Mouse (Mus musculus): ENCODE data around the gene Chst15.

Chst15 gene

GRCm38 (mm10) chr7:132226379-132227074 lies 90.5 kb downstream of the Chst15 start:
- peak; percentile 96 for DNase-seq (ENCODE audit: low spot score)

GRCm38 (mm10) chr7:132223452-132224141 lies 93.4 kb downstream of the Chst15 start:
- no peak for DNase-seq (ENCODE audit: low spot score)

DNA sequence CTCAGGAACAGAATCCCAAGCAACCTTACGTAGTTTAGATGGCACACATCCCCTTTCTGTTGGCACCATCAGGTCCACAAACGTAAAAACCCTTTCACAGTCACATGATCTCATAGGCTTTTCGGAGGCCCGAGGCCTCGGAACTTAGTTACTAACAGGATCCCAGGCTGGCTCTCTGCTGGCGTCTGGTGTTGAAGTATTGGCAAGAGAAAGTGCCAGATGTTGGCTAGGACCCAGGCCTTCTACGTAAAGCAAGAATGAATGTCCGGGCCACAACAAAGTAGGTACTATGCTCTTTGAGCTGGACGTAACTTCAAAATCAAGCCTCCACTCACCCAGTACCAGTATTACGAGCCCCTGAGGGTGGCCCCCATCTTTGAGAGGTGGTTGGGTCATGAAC lies 103.0 kb downstream of the Chst15 start:
- no peak for DNase-seq (ENCODE audit: low spot score)

DNA sequence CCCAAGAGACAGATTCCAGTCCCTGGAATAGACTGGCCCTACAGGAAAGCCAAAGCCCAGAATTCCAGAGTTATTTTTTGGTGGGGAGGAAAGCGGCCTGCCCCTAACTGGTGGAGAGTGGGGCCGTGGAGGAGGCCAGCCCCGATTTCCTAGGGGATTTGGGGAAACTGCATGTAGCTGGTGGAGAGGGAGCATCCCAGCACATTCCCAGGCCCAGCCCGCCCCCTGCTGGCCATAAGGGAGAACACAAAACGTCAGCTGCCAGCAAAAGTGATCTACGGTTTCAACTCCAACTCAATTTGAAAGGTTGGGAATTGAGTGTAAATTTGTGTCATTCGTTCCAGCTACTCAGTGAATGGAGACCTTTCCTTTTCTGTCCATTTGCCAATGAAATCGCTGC lies 103.6 kb downstream of the Chst15 start:
- peak; percentile 83 for DNase-seq (ENCODE audit: low spot score)

- DNase-seq (ENCODE audit: low spot score): no peak
Observed at GRCm38 (mm10) chr7:132211920-132212701, 104.9 kb downstream of the Chst15 start.

DNA sequence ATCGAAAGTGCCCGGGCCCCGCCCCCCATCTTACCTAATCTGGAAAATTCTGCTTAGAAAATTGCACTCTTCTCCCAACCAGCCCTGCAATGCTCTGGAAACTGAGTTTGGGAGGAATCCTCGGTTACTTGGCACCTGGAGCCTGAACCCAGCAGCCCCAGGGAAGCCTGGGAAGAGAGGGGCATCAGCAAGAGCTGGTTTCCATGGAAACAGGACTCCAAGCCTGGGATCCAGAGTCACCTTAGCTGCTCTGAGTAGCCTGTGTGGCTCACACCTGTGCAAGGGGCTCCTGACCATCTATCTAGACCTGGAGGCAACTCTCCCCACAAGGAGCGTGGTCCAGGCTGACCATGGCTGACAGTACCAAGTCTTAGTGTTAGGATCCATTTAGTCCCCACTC lies 106.4 kb downstream of the Chst15 start:
- DNase-seq (ENCODE audit: low spot score): no peak

- DNase-seq (ENCODE audit: low spot score): no peak
Observed at GRCm38 (mm10) chr7:132208946-132209651, 107.9 kb downstream of the Chst15 start.

DNA sequence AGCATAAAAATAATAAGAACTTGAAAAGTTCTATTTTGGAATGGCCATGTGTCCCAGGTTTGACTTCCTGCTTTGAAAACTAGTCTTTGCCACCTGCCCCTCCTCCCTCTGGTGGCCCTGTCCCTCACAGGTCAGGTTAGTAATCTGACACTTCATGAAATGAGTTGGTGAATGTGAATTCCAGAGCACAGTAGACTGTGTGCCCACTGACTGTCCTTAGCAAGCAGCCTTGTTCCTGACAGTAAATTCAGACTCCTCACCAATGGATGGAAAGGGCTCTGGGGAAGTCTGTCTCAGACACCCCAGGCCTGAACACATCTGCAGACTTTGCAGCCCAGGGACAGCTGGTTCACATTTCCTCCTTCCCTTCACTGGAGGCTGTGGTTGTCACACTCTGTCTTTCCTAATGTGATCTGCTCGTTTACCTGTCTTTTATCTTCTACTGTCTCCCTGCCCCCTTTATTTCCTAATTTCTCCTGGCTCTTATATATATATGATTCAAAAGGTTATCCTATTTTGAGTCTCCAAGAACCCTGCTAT lies 112.9 kb downstream of the Chst15 start:
- DNase-seq (ENCODE audit: low spot score): no peak

- no peak for DNase-seq (ENCODE audit: low spot score)
Observed at GRCm38 (mm10) chr7:132199686-132200085, 117.3 kb downstream of the Chst15 start.

DNA sequence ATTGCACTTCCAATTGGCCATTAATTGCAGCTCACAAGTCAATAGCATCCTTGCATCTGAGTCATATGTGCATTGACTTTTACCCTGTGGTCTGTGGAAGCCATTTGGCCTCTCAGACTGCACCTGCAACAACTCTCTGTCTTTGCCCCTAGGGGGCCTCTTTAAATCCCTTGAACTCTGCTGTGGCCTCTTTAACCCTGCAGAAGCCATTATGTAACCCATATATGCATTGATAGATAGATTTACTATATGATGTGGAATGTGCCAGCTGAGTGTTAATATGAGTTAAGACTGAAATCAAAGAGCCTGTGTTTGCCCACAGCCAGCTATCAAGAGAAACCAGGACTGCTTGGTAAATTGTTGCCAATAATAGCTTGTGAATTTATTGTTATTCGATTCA lies 118.2 kb downstream of the Chst15 start:
- no peak for DNase-seq (ENCODE audit: low spot score)

- DNase-seq (ENCODE audit: low spot score): no peak
Observed at GRCm38 (mm10) chr7:132197817-132198475, 119.1 kb downstream of the Chst15 start.

DNA sequence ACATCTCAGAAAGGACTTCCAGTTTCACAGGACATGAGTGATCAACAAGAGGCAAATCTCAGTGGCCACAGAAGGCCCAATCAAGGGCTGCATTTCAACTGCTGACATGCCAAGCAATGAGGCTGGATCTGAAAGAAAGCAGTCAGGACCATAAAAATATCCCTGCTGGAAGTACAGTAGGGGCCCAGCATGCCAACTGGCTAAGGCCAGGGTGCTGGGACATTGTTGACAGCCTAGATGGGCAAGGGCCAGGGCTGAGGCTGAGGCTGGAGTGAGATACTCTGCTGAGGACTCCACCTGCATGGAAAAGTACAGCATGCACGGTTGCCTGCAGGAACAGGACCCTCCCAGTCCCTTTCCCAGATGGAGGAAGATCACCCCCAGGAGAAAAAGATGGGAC lies 120.4 kb downstream of the Chst15 start:
- DNase-seq (ENCODE audit: low spot score): no peak

- no peak for DNase-seq (ENCODE audit: low spot score)
Observed at GRCm38 (mm10) chr7:132193606-132194005, 123.4 kb downstream of the Chst15 start.

GRCm38 (mm10) chr7:132187456-132187855 lies 129.6 kb downstream of the Chst15 start:
- no peak for DNase-seq (ENCODE audit: low spot score)

Data from retina, embryonic 14.5 days (tissue).